Mouse (Mus musculus) forebrain, embryonic 12.5 days (tissue): Measurements from ENCODE around the gene Krit1. TPM values are rescaled to one million over a fixed set of nuclear protein-coding genes. Genes with fewer than 3 reads are reported as not detected.
"Not testable (repeated sequence)": the region's sequence is repeated elsewhere in the genome, so short reads cannot be mapped to it uniquely, and the experiment has no call there.

ENCODE experiments used
- ATAC-seq: fragments of 200-750 bp; cut with Nextera tagmentation; 2 replicates; pipeline ENCODE4 v1.8.0; 2017; ENCODE audit warnings: moderate TSS enrichment; ENCODE audit not compliant: low FRiP score
- H3K27ac ChIP-seq: fragments of 300-500 bp; sonication (generic); 2 replicates; pipeline ENCODE4 v1.5.1; 2016; ENCODE audit warnings: mild to moderate bottlenecking
- H3K27me3 ChIP-seq: fragments of 300-500 bp; sonication (generic); 2 replicates; pipeline ENCODE4 v1.6.1; 2016; ENCODE audit warnings: mild to moderate bottlenecking
- H3K36me3 ChIP-seq: fragments of 300-500 bp; sonication (generic); replicated peaks from 2 replicates; pipeline ENCODE4 v1.6.1; 2016; ENCODE audit warnings: mild to moderate bottlenecking
- H3K4me1 ChIP-seq: fragments of 300-500 bp; sonication (generic); 2 replicates; pipeline ENCODE4 v1.6.1; 2016
- H3K4me2 ChIP-seq: fragments of 300-500 bp; sonication (generic); 2 replicates; pipeline ENCODE4 v1.6.1; 2016; ENCODE audit warnings: mild to moderate bottlenecking, moderate library complexity
- H3K4me3 ChIP-seq: fragments of 300-500 bp; sonication (generic); replicated peaks from 2 replicates; pipeline ENCODE4 v1.5.1; 2016; ENCODE audit warnings: mild to moderate bottlenecking
- H3K9ac ChIP-seq: fragments of 300-500 bp; sonication (generic); 2 replicates; pipeline ENCODE4 v1.6.1; 2016; ENCODE audit warnings: mild to moderate bottlenecking
- H3K9me3 ChIP-seq: fragments of 300-500 bp; sonication (generic); 2 replicates; pipeline ENCODE4 v1.6.1; 2016
- WGBS: fragments of 180-500 bp; shearing (Covaris S2); methylation state at CpG from one replicate; pipeline ENCODE4 v1.1.7; 2016; 5-methylcytosine and 5-hydroxymethylcytosine counted together
- polyA plus RNA-seq: library from polyadenylated mRNA; unstranded; fragments of >200 nt; fragmentation: Nextera tagmentation; extraction: Ambion mirVana; gene quantifications from 2 replicates; pipeline ENCODE4 v1.2.1, GENCODE M21; 2016

Gene Krit1
- 77.8 and 83.3 TPM in 2 replicates for polyA plus RNA-seq

GRCm38 (mm10) chr5:3802433-3803291, at the start of gene Krit1, which contains the start of gene Ankib1:
TSS of gene Krit1 (plus strand) at chr5:3803184.
TSS of gene Ankib1 (minus strand) at chr5:3802925.
- H3K27me3 ChIP-seq = no peaks in the 10 kb centered on the region
- H3K27ac ChIP-seq = peak within 1 kb of the TSS; percentile 93
- no peaks in the 10 kb centered on the region for H3K9me3 ChIP-seq
- peak within 1 kb of the TSS; percentile 86 for H3K4me2 ChIP-seq
- peaks cover 18% of the 10 kb centered on the region for H3K4me1 ChIP-seq
- peak within 1 kb of the TSS; percentile 83 for H3K9ac ChIP-seq
- no peaks in the 10 kb centered on the region for H3K36me3 ChIP-seq
- under 1% methylated on average over 106 of the region's 109 CpGs for WGBS
- peak; percentile 95 for ATAC-seq
- H3K4me3 ChIP-seq = peak within 1 kb of the TSS; percentile 92

- Histone ChIP-seq H3K4me1 (peaks cover 10% of the 10 kb centered on the region), H3K9me3 (no peaks in the 10 kb centered on the region), H3K4me2 (no peak overlapping the region), H3K36me3 (peaks cover 13% of the 10 kb centered on the region), H3K27ac (peak overlapping the region; percentile 4), H3K4me3 (no peak overlapping the region), H3K9ac (no peak overlapping the region), H3K27me3 (no peaks in the 10 kb centered on the region)
- ATAC-seq = no peak
- WGBS = 39% methylated on average over 3 of the region's 3 CpGs
Observed at GRCm38 (mm10) chr5:3771512-3771911, 31.5 kb upstream of the Krit1 start.

GRCm38 (mm10) chr5:3772017-3772416, 31.0 kb upstream of the Krit1 start:
- no peak overlapping the region for H3K4me3 ChIP-seq
- H3K9ac ChIP-seq = no peak overlapping the region
- no peak; the same call in 1 of the 2 replicates for ATAC-seq
- H3K4me2 ChIP-seq = no peak overlapping the region
- peaks cover 10% of the 10 kb centered on the region for H3K4me1 ChIP-seq
- 66% methylated on average over 3 of the region's 3 CpGs for WGBS
- H3K27ac ChIP-seq = peak overlapping the region; percentile 4; the same call in 1 of the 2 replicates
- H3K36me3 ChIP-seq = peaks cover 8% of the 10 kb centered on the region
- no peaks in the 10 kb centered on the region for H3K9me3 ChIP-seq
- H3K27me3 ChIP-seq = no peaks in the 10 kb centered on the region

GRCm38 (mm10) chr5:3782670-3783069, 20.3 kb upstream of the Krit1 start:
- no peak overlapping the region for H3K9ac ChIP-seq
- H3K4me1 ChIP-seq = no peaks in the 10 kb centered on the region
- ATAC-seq = no peak
- H3K4me2 ChIP-seq = no peak overlapping the region
- H3K36me3 ChIP-seq = no peaks in the 10 kb centered on the region
- H3K27ac ChIP-seq = no peak overlapping the region
- no peaks in the 10 kb centered on the region for H3K9me3 ChIP-seq
- H3K27me3 ChIP-seq = no peaks in the 10 kb centered on the region
- no peak overlapping the region for H3K4me3 ChIP-seq

GRCm38 (mm10) chr5:3783947-3784681, 18.9 kb upstream of the Krit1 start:
- 95% methylated on average over 2 of the region's 2 CpGs for WGBS
- Histone ChIP-seq H3K4me1 (no peaks in the 10 kb centered on the region), H3K4me2 (no peak overlapping the region), H3K9ac (no peak overlapping the region), H3K27me3 (no peaks in the 10 kb centered on the region), H3K27ac (no peak overlapping the region), H3K36me3 (no peaks in the 10 kb centered on the region), H3K4me3 (no peak overlapping the region), H3K9me3 (no peaks in the 10 kb centered on the region)
- ATAC-seq = no peak

GRCm38 (mm10) chr5:3784751-3785496, 18.1 kb upstream of the Krit1 start:
- Histone ChIP-seq H3K36me3 (no peaks in the 10 kb centered on the region), H3K27ac (no peak overlapping the region), H3K9ac (no peak overlapping the region), H3K4me3 (no peak overlapping the region), H3K4me1 (no peaks in the 10 kb centered on the region), H3K27me3 (no peaks in the 10 kb centered on the region), H3K4me2 (no peak overlapping the region), H3K9me3 (no peaks in the 10 kb centered on the region)
- WGBS = 52% methylated on average over 1 of the region's 1 CpGs
- no peak for ATAC-seq

GRCm38 (mm10) chr5:3787548-3787947, 15.4 kb upstream of the Krit1 start:
- 88% methylated on average over 4 of the region's 4 CpGs for WGBS

GRCm38 (mm10) chr5:3791048-3791447, 11.9 kb upstream of the Krit1 start:
- ATAC-seq = no peak
- Histone ChIP-seq H3K4me3 (no peak overlapping the region), H3K27me3 (no peaks in the 10 kb centered on the region), H3K27ac (no peak overlapping the region), H3K36me3 (no peaks in the 10 kb centered on the region), H3K9me3 (no peaks in the 10 kb centered on the region), H3K9ac (no peak overlapping the region), H3K4me1 (no peaks in the 10 kb centered on the region), H3K4me2 (no peak overlapping the region)

More at GRCm38 (mm10) chr5:3787548-3787947, 15.4 kb upstream of the Krit1 start:
- Histone ChIP-seq H3K4me3 (no peak overlapping the region), H3K27ac (no peak overlapping the region), H3K9me3 (no peaks in the 10 kb centered on the region), H3K36me3 (no peaks in the 10 kb centered on the region), H3K4me2 (no peak overlapping the region), H3K4me1 (no peaks in the 10 kb centered on the region), H3K27me3 (no peaks in the 10 kb centered on the region), H3K9ac (no peak overlapping the region)
- ATAC-seq = no peak

- not testable (repeated sequence) for H3K4me2 ChIP-seq, H3K4me3 ChIP-seq, ATAC-seq, H3K27ac ChIP-seq, H3K27me3 ChIP-seq, H3K9ac ChIP-seq, H3K9me3 ChIP-seq, H3K36me3 ChIP-seq
- 98% methylated on average over 2 of the region's 2 CpGs for WGBS
- peaks cover 11% of the 10 kb centered on the region for H3K4me1 ChIP-seq
Observed at GRCm38 (mm10) chr5:3797101-3797500, 5.9 kb upstream of the Krit1 start.

- not testable (repeated sequence) for H3K36me3 ChIP-seq, H3K4me2 ChIP-seq, H3K27me3 ChIP-seq, H3K9me3 ChIP-seq, H3K9ac ChIP-seq, H3K4me3 ChIP-seq, ATAC-seq, H3K27ac ChIP-seq
- H3K4me1 ChIP-seq = peaks cover 11% of the 10 kb centered on the region
Observed at GRCm38 (mm10) chr5:3798656-3799055, 4.3 kb upstream of the Krit1 start.

GRCm38 (mm10) chr5:3800041-3800440, 2.9 kb upstream of the Krit1 start:
- Histone ChIP-seq H3K4me2 (no peak overlapping the region), H3K4me3 (no peak overlapping the region), H3K9me3 (no peaks in the 10 kb centered on the region), H3K27me3 (no peaks in the 10 kb centered on the region), H3K36me3 (no peaks in the 10 kb centered on the region), H3K27ac (no peak overlapping the region), H3K9ac (no peak overlapping the region), H3K4me1 (peaks cover 18% of the 10 kb centered on the region)
- no peak for ATAC-seq
- WGBS = 84% methylated on average over 1 of the region's 1 CpGs

- no peak for ATAC-seq
- Histone ChIP-seq H3K4me3 (no peak overlapping the region), H3K4me2 (peak overlapping the region; percentile 34), H3K4me1 (peaks cover 18% of the 10 kb centered on the region), H3K27me3 (no peaks in the 10 kb centered on the region), H3K27ac (no peak overlapping the region), H3K9ac (no peak overlapping the region), H3K9me3 (no peaks in the 10 kb centered on the region), H3K36me3 (no peaks in the 10 kb centered on the region)
- 78% methylated on average over 4 of the region's 4 CpGs for WGBS
Observed at GRCm38 (mm10) chr5:3800881-3801280, 2.1 kb upstream of the Krit1 start.
